Mouse (Mus musculus): Measurements from ENCODE around the gene Agpat4. TPM values are rescaled to one million over a fixed set of nuclear protein-coding genes. Genes with fewer than 3 reads are reported as not detected.
A peak's percentile ranks its signal among the peaks of the same experiment; 100 is the strongest.

The Agpat4 gene
- total and polyA plus RNA-seq, 2 experiments from 2014 or later: 9.2 to 13.4 TPM

DNA sequence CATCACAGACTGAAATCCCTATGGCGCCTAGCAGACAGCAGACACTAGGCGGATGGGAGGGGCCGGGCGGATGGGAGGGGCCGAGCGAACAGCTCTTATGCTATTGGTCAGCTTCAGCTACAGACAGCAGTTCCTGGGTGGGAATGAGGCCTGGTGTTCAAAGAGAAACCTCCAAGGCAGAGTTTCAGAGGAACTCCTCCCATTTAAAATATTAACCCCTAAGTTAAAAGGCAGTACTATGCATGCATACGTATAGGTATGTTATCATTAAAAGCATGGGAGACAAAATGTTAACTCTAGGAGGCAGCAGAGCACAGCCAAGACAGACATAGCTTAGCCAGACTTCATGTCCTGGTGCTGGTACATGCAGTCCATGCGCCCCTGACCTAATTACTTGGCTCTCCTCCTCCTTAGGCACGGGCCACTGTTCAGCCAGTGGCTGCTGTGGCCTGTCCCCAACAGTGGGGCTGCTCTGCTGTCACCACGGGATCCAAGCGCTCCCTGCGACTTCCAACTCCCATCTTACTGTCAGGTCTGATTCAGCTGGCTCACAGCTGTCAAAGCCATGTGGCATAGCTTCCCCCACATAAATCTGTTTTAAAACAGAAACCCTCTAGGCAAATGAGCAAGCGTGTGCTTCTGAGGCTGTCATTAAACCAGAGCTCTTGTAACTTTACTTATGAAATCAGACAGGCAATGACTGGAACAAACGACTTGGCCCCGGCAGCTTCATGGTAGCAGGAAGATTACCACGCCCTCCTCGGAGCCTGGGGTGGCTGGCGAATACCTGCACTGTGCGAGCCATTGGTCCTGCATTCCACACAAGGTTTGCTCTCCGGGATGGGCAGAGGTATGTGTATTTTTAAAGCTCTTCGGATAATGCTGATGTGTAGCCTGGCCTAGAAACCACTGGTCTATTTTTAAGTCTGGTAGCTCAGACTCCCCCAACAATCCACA is 147.7 kb downstream of the Agpat4 start:
- ATAC-seq (ENCODE audit: insufficient read depth, low read depth): peak; percentile 77
- H3K27me3 ChIP-seq (ENCODE audit: control insufficient read depth, insufficient read depth, low read length): no peaks in the 10 kb centered on the region
- peak overlapping the region; percentile 28 for H3K4me2 ChIP-seq (ENCODE audit: low read depth, low read length)
- no peak overlapping the region for H3K4me3 ChIP-seq (ENCODE audit: low read depth, low read length)
- H3K36me3 ChIP-seq (replicated peaks; ENCODE audit: control insufficient read depth, insufficient read depth, low read length): peaks cover 25% of the 10 kb centered on the region
- 41% methylated on average over 21 of the region's 21 CpGs for WGBS
- TF ChIP-seq CTCF (IDR thresholded peaks at IDR 0.05; ENCODE audit: low read depth) (peak; percentile 52), EP300 (IDR thresholded peaks at IDR 0.05; ENCODE audit: low read depth) (no peak)
- no peak overlapping the region for H3K9ac ChIP-seq (replicated peaks; ENCODE audit: low read depth, low read length)
- peak overlapping the region; percentile 81 for H3K27ac ChIP-seq (ENCODE audit: low read depth)
- DNase-seq (ENCODE audit: low spot score): peak; percentile 50
- H3K9me3 ChIP-seq (replicated peaks; ENCODE audit: control insufficient read depth, low read length): no peaks in the 10 kb centered on the region
- peaks cover 13% of the 10 kb centered on the region for H3K4me1 ChIP-seq (ENCODE audit: control insufficient read depth, insufficient read depth)

DNA sequence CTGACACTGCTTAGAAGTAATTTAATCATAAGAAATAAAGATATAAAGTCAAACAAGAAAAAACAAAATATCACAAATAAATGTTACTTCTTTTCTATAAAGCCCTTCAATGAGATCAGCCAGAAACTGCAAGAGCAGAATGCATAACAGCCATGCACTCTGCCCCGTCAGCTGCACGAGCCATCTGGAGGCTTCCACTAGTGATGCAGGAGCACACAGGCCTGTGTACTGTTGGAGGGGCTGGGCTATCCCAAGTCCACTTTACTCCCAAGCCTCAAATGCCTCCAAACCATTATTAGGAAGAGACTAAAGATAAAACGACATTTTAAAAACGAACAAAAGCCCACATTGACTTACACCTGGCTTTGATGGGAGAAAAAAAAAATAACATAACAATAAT is 149.6 kb downstream of the Agpat4 start:
- no peak for ATAC-seq (ENCODE audit: insufficient read depth, low read depth)
- H3K36me3 ChIP-seq (replicated peaks; ENCODE audit: control insufficient read depth, insufficient read depth, low read length): peaks cover 26% of the 10 kb centered on the region
- H3K27me3 ChIP-seq (ENCODE audit: control insufficient read depth, insufficient read depth, low read length): no peaks in the 10 kb centered on the region
- H3K27ac ChIP-seq (ENCODE audit: low read depth): no peak overlapping the region
- no peak overlapping the region for H3K9ac ChIP-seq (replicated peaks; ENCODE audit: low read depth, low read length)
- H3K9me3 ChIP-seq (replicated peaks; ENCODE audit: control insufficient read depth, low read length): no peaks in the 10 kb centered on the region
- H3K4me2 ChIP-seq (ENCODE audit: low read depth, low read length): no peak overlapping the region
- peaks cover 13% of the 10 kb centered on the region for H3K4me1 ChIP-seq (ENCODE audit: control insufficient read depth, insufficient read depth)
- WGBS: 82% methylated on average over 4 of the region's 4 CpGs
- no peak for DNase-seq (ENCODE audit: low spot score)
- TF ChIP-seq EP300 (IDR thresholded peaks at IDR 0.05; ENCODE audit: low read depth) (no peak), CTCF (IDR thresholded peaks at IDR 0.05; ENCODE audit: low read depth) (no peak)
- no peak overlapping the region for H3K4me3 ChIP-seq (ENCODE audit: low read depth, low read length)

DNA sequence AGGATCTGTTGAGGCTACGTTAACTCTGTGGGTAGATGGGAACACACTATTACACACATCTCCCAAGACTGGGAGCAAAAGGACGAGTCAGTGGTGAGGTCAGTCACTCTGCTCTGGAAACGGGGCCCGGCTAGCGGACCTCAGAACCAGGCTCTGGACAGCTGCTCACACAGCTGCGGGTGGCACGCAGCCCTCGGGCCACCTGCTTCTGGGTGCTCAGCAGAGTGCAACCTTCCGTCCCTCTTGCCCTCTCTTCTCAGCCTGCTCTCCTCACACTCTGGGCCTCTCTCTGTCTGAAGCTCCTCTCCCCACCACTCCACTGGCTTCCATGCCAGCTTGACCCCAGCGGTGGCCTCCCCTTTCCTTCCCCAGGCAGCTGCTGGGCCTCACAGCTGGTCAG is 150.0 kb downstream of the Agpat4 start:
- Histone ChIP-seq H3K4me1 (ENCODE audit: control insufficient read depth, insufficient read depth) (peaks cover 13% of the 10 kb centered on the region), H3K4me2 (ENCODE audit: low read depth, low read length) (no peak overlapping the region), H3K27me3 (ENCODE audit: control insufficient read depth, insufficient read depth, low read length) (no peaks in the 10 kb centered on the region), H3K27ac (ENCODE audit: low read depth) (no peak overlapping the region), H3K4me3 (ENCODE audit: low read depth, low read length) (no peak overlapping the region), H3K9me3 (replicated peaks; ENCODE audit: control insufficient read depth, low read length) (no peaks in the 10 kb centered on the region), H3K36me3 (replicated peaks; ENCODE audit: control insufficient read depth, insufficient read depth, low read length) (peaks cover 25% of the 10 kb centered on the region), H3K9ac (replicated peaks; ENCODE audit: low read depth, low read length) (no peak overlapping the region)
- 80% methylated on average over 10 of the region's 10 CpGs for WGBS
- no peak for DNase-seq (ENCODE audit: low spot score)
- ATAC-seq (ENCODE audit: insufficient read depth, low read depth): no peak
- TF ChIP-seq EP300 (IDR thresholded peaks at IDR 0.05; ENCODE audit: low read depth): no peak
- no peak for TF ChIP-seq CTCF (IDR thresholded peaks at IDR 0.05; ENCODE audit: low read depth)

Other genes with a start within 250 kb of the Agpat4 start
- 19.6 and 25.0 TPM in 2 replicates for gene Map3k4, start 200.1 kb downstream of the Agpat4 start, total RNA-seq (2014; rRNA removed; ENCODE audit: low replicate concordance)
- gene Map3k4, start 200.1 kb downstream of the Agpat4 start, polyA plus RNA-seq (2015; fragmentation: Nextera tagmentation; extraction: Ambion mirVana): 31.6 and 36.0 TPM in 2 replicates

Measured in heart, postnatal 0 days (tissue).